Mouse (Mus musculus) olfactory bulb, adult 2 months (tissue): ENCODE measurements around the gene Brms1.

Experiments used
- CTCF ChIP-seq: fragments of 200-500 bp; IDR thresholded peaks from 2 replicates; pipeline ENCODE4 v1.5.1; 2012; ENCODE audit warnings: low read depth, mild to moderate bottlenecking, low read length, moderate library complexity; ENCODE audit not compliant: insufficient read depth
- POLR2A ChIP-seq: fragments of 200-500 bp; IDR thresholded peaks from 2 replicates; pipeline ENCODE4 v1.6.1; 2012; ENCODE audit warnings: mild to moderate bottlenecking, low read depth, low read length, moderate library complexity; ENCODE audit not compliant: insufficient read depth

DNA sequence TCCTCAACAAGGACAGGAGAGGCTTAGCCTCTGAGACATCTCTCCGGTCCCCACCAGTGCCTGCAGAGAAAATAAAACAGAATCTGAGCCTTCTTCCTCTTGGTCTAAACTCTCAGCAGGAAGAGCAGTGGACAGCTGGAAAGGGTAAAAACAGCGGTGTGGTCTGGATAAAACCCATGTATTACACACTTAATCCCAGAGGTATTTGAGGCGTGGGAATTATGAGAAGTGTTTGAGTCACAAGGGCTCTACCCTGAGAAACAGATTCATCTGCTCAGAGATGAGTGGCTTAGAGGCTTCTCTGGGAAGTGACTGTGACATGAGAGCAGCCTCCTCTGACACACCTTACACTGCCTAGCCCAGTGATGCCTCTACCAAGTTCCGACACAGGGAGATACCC is 23.5 kb upstream of the Brms1 start:
- TF ChIP-seq POLR2A = no peak
- no peak for TF ChIP-seq CTCF
